Mouse (Mus musculus) layer of hippocampus, adult 9-10 months (tissue): ENCODE measurements around the gene Acadl.

Experiments
- DNase-seq: peaks from one replicate; pipeline ENCODE4 v3.0.0; 2022; ENCODE audit warnings: low spot score

Gene Acadl

DNA sequence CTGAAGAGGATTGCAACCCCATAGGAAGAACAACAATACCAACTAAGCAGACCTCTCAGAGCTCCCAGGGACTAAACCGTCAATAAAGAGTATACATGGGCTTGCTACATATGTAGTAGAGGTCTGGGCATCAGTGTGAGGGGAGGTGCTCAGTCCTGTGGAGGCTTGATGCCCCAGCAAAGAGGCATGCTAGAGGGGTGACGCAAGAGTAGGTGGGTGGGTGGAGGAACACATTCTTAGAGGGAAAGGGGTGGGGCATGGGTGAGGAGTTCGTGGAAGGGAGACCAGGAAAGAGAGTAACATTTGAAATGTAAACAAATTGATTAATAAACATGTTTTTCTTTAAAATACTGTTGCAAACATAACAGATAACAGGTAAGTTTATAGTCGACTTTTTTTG, 82.0 kb downstream of the Acadl start:
- no peak for DNase-seq
